Mouse (Mus musculus): ENCODE data around the gene Pde3a.

Gene Pde3a

DNA sequence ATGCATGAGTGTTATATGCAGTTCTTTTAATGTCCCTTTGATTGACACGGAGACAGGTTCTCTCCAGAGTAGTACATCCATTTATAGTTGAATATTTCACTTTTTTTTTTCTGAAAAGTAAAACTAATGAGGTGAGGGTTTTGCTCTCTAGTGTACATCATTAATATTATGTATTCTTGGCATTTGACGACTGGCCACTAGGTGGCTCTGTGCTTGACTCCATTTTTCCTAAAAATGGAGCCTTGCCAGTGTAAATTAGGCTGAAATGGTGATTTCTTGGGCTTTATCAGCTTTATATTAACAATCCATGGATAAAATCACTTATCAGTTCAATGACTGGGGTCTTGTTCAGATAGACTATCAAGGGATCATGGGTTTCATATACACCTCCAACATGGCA, 82.4 kb downstream of the Pde3a start:
- no peak for DNase-seq

DNA sequence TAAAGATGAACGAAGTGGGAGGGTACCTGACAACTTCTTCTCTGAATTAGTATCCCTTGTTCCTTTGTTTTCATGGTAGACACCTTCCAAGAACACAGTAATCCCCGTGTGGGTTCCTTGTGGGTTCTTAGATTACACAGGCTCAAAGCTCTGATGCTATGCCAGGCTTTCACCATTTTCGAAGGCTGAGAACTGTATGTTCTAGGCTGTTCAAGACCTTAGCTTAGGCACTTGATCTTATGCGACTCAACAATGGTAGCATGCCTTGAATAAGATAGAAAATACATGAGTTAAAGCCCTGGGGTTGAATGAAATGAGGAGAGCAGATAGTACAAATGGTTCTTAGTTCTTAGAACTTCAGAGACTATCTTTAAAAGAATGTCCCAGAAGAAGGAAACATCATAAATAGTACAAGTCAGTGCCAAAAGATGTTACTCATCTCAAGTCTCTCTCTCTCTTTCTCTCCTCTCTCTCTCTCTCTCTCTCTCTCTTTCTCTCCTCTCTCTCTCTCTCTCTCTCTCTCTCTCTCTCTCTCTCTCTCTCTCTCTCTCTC, 83.6 kb downstream of the Pde3a start:
- DNase-seq = no peak

DNA sequence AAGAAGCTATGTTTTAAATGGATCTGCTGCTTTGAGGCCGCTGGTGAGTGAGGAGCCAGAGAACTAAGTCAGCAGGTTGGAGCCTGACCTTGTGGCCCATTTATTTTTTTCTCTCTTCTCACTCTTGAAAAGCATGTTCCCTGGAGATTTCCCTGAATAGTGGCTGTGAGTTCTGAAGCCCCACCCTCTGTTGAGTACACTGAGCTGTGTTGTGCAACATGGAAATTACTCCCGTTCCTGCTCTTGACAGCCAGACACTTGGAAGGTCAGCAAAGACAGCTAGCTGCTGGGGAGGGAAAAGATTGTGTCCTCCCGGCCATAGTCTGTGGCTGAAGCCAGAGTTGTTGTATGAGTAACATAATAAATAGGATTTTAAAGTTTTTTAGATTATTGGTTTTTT, 84.2 kb downstream of the Pde3a start:
- DNase-seq = peak; percentile 38 to 53

GRCm38 (mm10) chr6:141335878-141336277, 86.8 kb downstream of the Pde3a start:
- no peak for DNase-seq

DNA sequence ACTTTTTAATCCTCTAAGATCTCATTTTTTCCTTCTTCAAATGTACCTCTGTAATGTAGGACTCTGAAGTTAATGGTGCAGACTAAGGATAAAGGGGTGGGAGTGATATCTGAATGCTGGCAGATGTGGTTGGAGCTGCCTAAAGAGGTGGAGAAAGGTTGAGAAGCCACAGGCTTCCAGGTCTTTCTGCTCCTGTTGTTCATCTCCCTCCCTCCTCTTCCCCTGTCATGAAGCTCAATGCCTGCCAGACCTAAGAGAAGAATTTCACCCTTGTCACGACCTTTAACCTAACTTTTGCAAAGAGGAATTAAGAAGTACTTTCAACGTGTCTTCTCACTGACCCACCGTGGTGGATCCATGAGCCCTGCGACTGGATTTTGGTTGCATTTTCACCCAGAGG, 87.4 kb downstream of the Pde3a start:
- DNase-seq = no peak

- peak; percentile 28 to 41 for DNase-seq
These were observed 88.6 kb downstream of the Pde3a start for GRCm38 (mm10) chr6:141337673-141338072.

DNA sequence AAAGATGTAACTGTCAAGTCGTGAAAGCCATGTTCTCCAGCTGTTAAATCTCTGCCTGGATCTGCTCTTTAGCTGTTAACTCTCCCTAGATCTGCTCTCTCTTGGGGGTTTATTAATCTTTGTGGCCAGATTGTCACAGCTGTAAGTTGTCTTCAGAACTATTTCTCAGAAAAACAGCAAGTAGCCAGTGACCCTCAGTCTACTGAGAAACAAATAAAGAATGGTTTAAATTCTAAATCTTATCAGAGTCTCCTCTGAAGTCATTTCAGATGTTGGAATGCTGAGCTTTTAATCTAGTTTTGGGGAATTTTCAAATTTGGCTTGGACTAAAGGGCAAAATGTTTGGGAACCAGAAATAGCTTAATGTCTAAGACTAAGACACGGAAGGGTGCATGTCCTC, 92.3 kb downstream of the Pde3a start:
- DNase-seq = peak in 1 of 2 experiments; percentile 9

- no peak for DNase-seq
These were observed 98.8 kb downstream of the Pde3a start for GRCm38 (mm10) chr6:141347870-141348269.

GRCm38 (mm10) chr6:141348542-141348941, 99.5 kb downstream of the Pde3a start:
- DNase-seq = no peak

DNA sequence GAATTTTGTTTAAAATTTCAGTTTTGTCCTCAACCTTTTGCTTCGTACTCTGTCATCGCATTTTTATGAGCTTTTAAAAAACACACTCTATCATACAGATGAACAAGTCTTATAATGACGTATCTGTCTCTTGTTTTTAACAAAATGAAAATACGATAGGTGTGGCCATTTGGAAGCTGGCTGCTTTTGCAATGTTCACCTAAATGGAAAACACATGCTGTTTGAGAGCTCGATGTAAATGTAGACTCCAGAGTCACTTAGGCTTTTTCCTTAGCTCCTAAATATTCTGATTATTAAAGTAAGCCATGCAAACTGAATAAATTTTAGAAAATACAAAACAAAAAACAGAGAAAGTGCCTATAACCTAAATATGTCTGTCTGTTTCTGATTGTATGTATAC, 101.2 kb downstream of the Pde3a start:
- DNase-seq = no peak

DNA sequence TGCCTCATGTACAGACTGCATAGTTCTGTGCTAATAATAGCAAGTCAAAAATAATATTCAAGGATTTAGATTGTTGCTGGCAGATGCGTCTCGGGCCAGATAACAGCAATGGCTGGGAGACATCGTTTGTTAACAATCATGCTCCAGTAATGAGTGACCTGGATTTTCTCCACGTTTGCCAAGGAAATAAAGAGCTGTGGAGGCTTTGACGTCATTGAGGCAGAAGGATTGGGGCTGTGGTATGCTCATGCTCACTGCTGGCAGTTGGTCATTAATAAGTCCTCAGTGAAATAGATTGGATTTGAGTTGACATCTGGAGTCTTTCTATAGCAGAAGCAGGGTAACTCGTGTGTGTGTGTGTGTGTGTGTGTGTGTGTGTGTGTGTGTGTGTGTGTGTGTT, 103.2 kb downstream of the Pde3a start:
- DNase-seq = no peak

DNA sequence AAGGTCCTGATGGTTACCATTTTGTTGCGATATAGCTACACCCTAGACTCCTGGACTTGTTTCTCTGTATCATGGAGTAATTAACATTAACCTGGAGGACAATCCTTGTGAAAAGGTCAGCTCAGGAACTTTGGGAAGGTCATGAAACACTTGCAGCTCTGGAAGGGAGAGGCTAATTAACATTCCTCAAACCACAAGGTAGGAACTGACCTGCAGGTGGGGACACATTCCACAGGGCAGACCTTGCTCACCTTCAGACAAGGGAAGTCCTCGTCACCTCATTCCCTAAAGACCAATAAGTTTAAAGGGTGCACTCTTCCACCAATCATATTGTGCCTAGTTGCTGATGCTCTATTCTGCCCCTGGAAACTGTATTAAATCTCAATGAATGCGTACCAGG, 114.6 kb downstream of the Pde3a start:
- DNase-seq = no peak

GRCm38 (mm10) chr6:141367037-141367436, 118.0 kb downstream of the Pde3a start:
- peak in 1 of 2 experiments; percentile 12 for DNase-seq

DNA sequence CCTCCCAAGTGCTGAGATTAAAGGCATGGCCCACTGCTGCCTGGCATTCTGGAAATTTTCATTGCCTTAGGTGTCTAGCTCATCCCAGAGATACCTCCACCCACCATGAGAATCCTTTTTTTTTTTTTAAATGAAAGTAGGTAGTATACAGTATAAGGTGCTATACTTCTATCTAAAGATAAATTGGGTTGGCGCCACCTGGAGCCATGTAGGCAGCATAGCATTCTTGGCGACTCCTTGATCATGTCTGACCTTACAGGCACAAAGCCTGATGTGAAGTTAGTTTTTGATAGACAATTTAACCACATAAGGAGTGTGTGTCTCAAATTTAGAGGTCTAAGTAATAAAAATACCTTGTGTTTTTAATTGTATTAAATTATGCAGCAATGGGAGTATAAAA, 123.6 kb downstream of the Pde3a start:
- peak in 1 of 2 experiments; percentile 22 for DNase-seq

- no peak for DNase-seq
These were observed 125.5 kb downstream of the Pde3a start for GRCm38 (mm10) chr6:141374469-141375057.

GRCm38 (mm10) chr6:141375155-141375554, 126.1 kb downstream of the Pde3a start:
- DNase-seq = no peak

- DNase-seq = peak in 1 of 2 experiments; percentile 37
These were observed 131.9 kb downstream of the Pde3a start for GRCm38 (mm10) chr6:141380927-141381326.

GRCm38 (mm10) chr6:141381473-141381872, 132.4 kb downstream of the Pde3a start:
- peak; percentile 24 to 42 for DNase-seq

- no peak for DNase-seq
These were observed 132.9 kb downstream of the Pde3a start for GRCm38 (mm10) chr6:141381881-141382370.

DNA sequence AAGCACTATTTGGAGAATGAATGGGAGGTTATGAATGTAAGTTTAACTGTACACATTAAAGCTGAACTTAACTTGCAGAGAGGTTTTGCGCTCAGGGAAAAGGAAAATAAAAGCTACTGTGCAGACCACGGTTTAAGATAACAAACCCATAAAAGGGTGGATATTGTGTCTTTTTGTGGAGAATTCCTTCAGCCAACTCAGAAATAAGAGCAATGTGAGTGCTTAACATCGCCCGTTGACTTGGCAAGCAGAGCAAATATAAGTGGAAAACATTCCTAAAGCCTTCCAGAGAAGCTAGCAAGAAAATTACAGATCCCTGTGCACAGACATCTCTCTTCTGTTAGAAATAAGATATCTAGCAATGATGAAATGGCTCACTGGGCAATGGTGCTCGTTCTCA, 139.0 kb downstream of the Pde3a start:
- DNase-seq = no peak

DNA sequence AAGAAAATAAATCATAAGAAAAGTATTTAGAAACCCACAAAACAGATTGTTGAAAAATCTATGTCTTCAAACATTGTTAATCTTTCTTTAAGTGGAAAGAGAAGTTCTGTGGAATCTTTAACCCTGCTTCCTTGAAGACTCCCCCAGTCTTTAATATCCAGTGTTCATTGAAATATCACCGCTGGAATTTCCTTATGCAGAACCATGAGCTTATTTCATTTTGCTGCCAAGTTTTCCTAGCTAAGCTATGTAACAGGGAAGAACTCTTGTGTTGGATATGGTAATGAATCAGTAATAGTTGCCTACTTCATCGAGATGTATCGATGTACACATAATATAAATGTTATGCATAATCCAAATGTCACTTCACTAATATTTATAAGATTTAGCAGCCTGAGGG, 146.9 kb downstream of the Pde3a start:
- DNase-seq = no peak

DNA sequence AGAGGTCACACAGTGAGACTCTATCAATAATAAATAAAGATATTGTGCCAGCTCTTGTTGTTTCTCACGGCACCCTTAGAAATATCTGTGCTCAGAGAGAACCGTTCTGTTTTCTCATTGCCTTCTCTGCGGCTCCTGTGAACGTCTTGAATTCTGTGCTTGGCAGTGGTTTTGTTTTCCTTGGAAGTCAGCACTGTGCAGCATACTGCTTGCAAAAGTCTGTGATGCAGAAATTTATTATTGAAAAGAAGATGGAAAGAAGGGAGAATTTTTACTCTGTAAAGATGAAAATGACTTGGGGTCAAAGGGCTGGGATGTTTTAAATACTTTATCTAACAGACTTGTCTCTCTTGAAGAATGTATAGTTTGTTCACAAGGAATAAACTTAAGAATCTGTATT, 150.3 kb downstream of the Pde3a start:
- DNase-seq = peak; percentile 55 to 61

DNA sequence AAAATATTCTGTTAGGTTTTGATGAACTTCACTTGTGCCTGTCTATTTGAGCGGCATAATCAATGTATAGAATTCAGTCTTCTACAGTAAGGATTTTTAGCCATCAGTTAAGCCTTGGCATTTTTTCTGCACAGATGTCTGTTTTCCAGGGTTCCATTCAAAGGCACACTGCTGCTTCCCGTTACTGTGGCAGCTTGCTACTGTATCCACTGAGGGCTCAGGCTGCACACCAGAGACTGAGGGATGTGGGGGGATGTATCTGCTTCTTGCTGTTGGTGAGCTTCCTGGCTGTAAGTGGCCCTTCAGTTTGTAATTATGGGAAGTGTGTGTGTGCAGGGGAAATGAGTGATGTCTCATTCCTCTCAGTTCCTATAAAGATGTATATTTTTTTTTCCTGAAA, 154.9 kb downstream of the Pde3a start:
- no peak for DNase-seq

GRCm38 (mm10) chr6:141404649-141405048, 155.6 kb downstream of the Pde3a start:
- DNase-seq = no peak

- DNase-seq = no peak
These were observed 156.4 kb downstream of the Pde3a start for GRCm38 (mm10) chr6:141405496-141405895.
